Mouse (Mus musculus): ENCODE measurements around the gene Rgs17. TPM values are rescaled to one million over a fixed set of nuclear protein-coding genes. Genes with fewer than 3 reads are reported as not detected.

Rgs17 gene
- total RNA-seq, 2 experiments from 2014 or later = 0.11 TPM; not detected in 1

- no peak for TF ChIP-seq CTCF (IDR thresholded peaks at IDR 0.05)
- H3K27ac ChIP-seq = no peak overlapping the region
- intact Hi-C loops (cut with DNase I) = no loop called here
- DNase-seq = no peak
- no peak overlapping the region for H3K4me3 ChIP-seq
Observed at GRCm38 (mm10) chr10:5862669-5863068, 59.5 kb downstream of the Rgs17 start.

GRCm38 (mm10) chr10:5860849-5861248, 61.4 kb downstream of the Rgs17 start:
- no peak for TF ChIP-seq CTCF (IDR thresholded peaks at IDR 0.05)
- no peak for DNase-seq
- intact Hi-C loops (cut with DNase I) = no loop called here
- Histone ChIP-seq H3K4me3 (no peak overlapping the region), H3K27ac (no peak overlapping the region)

- peak; percentile 35; the same call in 1 of the 2 replicates for TF ChIP-seq CTCF (IDR thresholded peaks at IDR 0.05)
- Histone ChIP-seq H3K4me3 (no peak overlapping the region), H3K27ac (no peak overlapping the region)
- intact Hi-C loops (cut with DNase I) = no loop called here
- no peak for DNase-seq
Observed at GRCm38 (mm10) chr10:5859729-5860128, 62.5 kb downstream of the Rgs17 start.

- no peak for DNase-seq
- TF ChIP-seq CTCF (IDR thresholded peaks at IDR 0.05) = no peak
- intact Hi-C loops (cut with DNase I) = no loop called here
- Histone ChIP-seq H3K4me3 (no peak overlapping the region), H3K27ac (no peak overlapping the region)
Observed at GRCm38 (mm10) chr10:5857996-5858549, 64.1 kb downstream of the Rgs17 start.

GRCm38 (mm10) chr10:5853290-5853868, 68.8 kb downstream of the Rgs17 start:
- Histone ChIP-seq H3K4me3 (no peak overlapping the region), H3K27ac (no peak overlapping the region)
- intact Hi-C loops (cut with DNase I) = no loop called here
- DNase-seq = no peak
- TF ChIP-seq CTCF (IDR thresholded peaks at IDR 0.05) = no peak

- intact Hi-C loops (cut with DNase I) = no loop called here
- Histone ChIP-seq H3K27ac (no peak overlapping the region), H3K4me3 (no peak overlapping the region)
- no peak for DNase-seq
- peak; percentile 55 for TF ChIP-seq CTCF (IDR thresholded peaks at IDR 0.05)
Observed at GRCm38 (mm10) chr10:5846939-5847338, 75.3 kb downstream of the Rgs17 start.

DNA sequence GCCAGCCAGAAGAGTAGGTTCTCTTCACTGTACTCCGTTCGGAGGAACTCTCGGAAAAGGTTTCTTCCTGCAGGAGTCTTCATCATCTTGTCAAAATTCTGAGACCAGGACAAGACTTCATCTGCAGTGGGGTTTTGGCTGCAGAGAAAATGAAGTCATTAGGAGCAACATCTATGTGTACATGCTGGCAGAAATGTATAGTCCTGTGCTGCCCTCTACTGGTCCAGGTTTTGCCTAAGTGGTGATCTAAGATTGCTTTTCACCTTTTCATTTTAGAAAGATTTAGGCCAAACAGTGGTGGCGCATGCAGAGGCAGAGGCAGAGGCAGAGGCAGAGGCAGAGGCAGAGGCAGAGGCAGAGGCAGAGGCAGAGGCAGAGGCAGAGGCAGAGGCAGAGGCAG, 80.8 kb downstream of the Rgs17 start:
- peak; percentile 34 for DNase-seq
- Histone ChIP-seq H3K4me3 (no peak overlapping the region), H3K27ac (no peak overlapping the region)
- intact Hi-C loops (cut with DNase I) = loop anchor here (5.0 kb wide), 1 partner anchor 39 kb away; no protein-coding TSS in a partner anchor
- peak; percentile 53 for TF ChIP-seq CTCF (IDR thresholded peaks at IDR 0.05)

- H3K4me3 ChIP-seq = no peak overlapping the region
- TF ChIP-seq CTCF (IDR thresholded peaks at IDR 0.05) = no peak
- DNase-seq = no peak
- no peak overlapping the region for H3K27ac ChIP-seq
- intact Hi-C loops (cut with DNase I) = no loop called here
Observed at GRCm38 (mm10) chr10:5826336-5827025, 95.7 kb downstream of the Rgs17 start.

DNA sequence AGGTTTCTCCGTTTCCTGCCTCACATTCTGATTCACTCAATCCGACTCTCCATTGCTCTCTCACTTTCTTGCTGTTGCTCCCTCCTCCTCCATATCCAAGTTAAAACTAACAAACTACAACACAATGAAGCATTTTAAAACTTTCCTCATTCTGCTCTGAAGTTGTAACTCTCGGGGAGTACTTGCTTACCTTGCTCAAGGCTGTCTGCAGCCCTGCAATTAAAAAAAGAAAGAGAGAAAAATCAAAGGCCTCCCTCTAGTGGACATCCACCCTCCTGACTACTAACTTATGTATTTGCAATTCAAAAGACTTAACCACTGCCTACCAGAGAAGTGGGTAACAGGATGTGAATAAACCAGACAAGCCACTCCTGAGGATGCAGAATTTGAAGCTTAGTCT, 97.4 kb downstream of the Rgs17 start:
- intact Hi-C loops (cut with DNase I) = loop anchor here (1.0 kb wide), 1 partner anchor 19 kb away; the partner anchor contains the start of gene Fbxo5
- no peak for DNase-seq
- TF ChIP-seq CTCF (IDR thresholded peaks at IDR 0.05) = peak; percentile 77

DNA sequence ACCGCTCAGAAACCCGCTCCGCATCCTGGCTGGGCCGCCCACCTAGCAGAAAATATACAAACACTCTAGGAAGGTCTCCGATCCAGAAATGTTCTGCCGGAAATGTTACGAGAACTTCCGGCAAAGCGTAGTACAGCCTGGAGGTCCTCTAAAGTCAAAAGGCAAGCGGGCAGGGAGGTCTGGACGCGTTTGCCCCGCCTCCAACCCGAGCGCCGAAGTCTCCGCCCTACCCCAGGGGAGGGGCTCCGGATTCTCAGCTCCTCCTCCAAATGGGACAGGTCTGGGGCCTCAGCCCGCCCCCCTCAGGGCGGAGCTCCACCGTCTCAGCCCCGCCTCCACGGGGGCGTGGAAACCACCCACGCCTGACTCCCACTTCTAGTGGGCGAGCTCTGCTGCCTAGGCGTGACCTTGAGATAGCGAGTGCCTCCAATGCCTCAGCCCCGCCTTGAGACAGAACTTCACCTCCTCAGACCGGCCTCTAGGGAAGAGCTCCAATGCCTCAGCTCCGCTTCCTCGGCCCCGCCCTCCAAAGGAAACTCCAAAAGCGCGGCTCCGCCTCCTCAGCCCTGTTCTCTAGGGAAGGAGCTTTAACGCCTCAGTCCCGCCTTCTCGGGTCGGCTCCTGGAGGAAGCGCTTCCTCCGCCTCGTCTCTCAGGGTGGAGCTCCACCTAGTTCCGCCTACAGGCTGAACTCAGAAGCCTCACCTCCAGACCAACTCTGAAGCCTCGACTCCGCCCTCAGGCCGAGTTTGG, 98.3 kb downstream of the Rgs17 start, which contains the start of gene Mtrf1l:
Mtrf1l (minus strand) TSS at position 171 of the 752 bp plus-strand sequence.
- TF ChIP-seq CTCF (IDR thresholded peaks at IDR 0.05) = no peak
- peak; percentile 98 for DNase-seq
- H3K4me3 ChIP-seq = peak within 1 kb of the TSS; percentile 76
- intact Hi-C loops (cut with DNase I) = loop anchor here (1.0 kb wide), 1 partner anchor 19 kb away; the partner anchor contains the start of gene Fbxo5
- H3K27ac ChIP-seq = peak within 1 kb of the TSS; percentile 93

More for the DNA sequence above, 97.4 kb downstream of the Rgs17 start:
- peak overlapping the region; percentile 76 for H3K4me3 ChIP-seq
- peak overlapping the region; percentile 93 for H3K27ac ChIP-seq

- no peak for TF ChIP-seq CTCF (IDR thresholded peaks at IDR 0.05)
- Histone ChIP-seq H3K4me3 (peak overlapping the region; percentile 76), H3K27ac (peak overlapping the region; percentile 93)
- DNase-seq = no peak
- intact Hi-C loops (cut with DNase I) = no loop called here
Observed at GRCm38 (mm10) chr10:5823291-5823739, 98.9 kb downstream of the Rgs17 start.

DNA sequence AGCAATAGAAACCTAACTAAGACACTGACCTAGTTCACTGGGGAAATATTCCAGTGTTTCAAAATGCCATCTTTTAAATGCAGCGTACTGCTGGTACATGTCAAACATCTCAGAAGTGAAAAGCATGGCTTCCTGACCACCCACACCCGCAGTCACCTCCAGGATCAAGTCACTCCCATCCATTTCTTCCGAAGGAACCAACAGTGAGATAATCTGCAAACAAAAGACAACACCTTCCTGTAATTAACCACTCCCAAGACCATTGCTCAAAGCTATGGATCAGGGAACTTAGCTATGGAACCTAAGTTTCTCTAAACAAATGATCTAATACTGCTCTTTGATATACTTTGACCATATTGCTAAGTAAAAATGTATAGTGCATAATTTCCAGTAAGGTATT, 103.4 kb downstream of the Rgs17 start:
- Histone ChIP-seq H3K27ac (no peak overlapping the region), H3K4me3 (no peak overlapping the region)
- no peak for DNase-seq
- intact Hi-C loops (cut with DNase I) = no loop called here
- no peak for TF ChIP-seq CTCF (IDR thresholded peaks at IDR 0.05)
